ENCODE assay signal across 8 mouse cellular contexts in the genomic region with DNA sequence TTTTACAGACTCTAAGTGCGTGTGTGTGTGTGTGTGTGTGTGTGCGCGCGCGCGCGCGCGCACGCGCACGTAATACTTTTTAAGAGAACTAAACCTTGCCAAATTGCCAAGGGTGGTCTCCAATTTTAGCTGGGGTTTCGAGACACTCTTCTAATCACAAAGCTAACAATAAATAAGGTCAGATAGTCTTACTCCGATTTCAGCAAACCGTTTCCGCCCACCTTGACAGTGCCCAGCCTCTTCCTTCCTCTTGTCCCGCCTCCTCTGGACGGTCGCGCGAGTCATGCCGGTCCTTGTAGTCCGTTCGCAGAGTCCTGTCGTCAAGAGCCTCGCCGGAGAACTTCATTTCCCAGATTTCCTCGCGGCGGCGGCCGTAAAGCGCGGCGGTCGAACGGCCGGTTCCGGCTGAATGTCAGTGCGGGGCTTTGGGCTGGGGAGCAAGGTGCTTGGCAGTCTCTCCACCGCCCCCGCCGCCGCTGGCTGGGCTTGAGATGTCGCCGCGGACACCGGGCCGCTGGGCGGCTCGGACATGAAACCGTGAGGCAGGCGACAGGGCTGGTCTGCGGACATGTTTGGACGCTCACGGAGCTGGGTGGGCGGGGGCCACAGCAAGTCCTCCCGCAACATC. TPM values are rescaled to one million over a fixed set of nuclear protein-coding genes. Genes with fewer than 3 reads are reported as not detected.
DNase-seq lines count a peak whose midpoint lies in the region; ATAC-seq and TF ChIP-seq lines count a peak whose summit lies in the region.

A gene (plus strand): TSS at position 345 of the 628 bp plus-strand sequence.

- peak; percentile 59 to 69 for TF ChIP-seq POLR2A in MEL (IDR thresholded peaks at IDR 0.05; ENCODE audit: control insufficient read depth in 1 of 2, insufficient read depth in 1 of 2, low read depth in 1 of 2, low read length in 2 of 2, poor library complexity in 1 of 2)
- TF ChIP-seq POLR2A in cerebellum, adult 2 months (IDR thresholded peaks at IDR 0.05; ENCODE audit: borderline replicate concordance, insufficient read depth, low read length), result peak; percentile 67

- no peaks in the 10 kb centered on the region for H3K27me3 ChIP-seq in MEL (ENCODE audit: control insufficient read depth in 1 of 2, insufficient read depth in 2 of 2, low read length in 2 of 2)
- H3K27me3 ChIP-seq in cerebellum, adult 2 months (ENCODE audit: control insufficient read depth, insufficient read depth, low read length), result no peaks in the 10 kb centered on the region; the same call in 1 of the 2 replicates
- H3K27me3 ChIP-seq in forebrain, postnatal 0 days (ENCODE audit: insufficient read depth, low read length), result no peaks in the 10 kb centered on the region
- no peaks in the 10 kb centered on the region for H3K27me3 ChIP-seq in lung, embryonic 15.5 days

- no peak for TF ChIP-seq CTCF in MEL (IDR thresholded peaks at IDR 0.05 in 2 of 3, conservative IDR thresholded peaks at IDR 0.05 in 1 of 3; ENCODE audit: control insufficient read depth in 1 of 3, insufficient read depth in 1 of 3, low read depth in 2 of 3, low read length in 3 of 3, poor library complexity in 1 of 3, severe bottlenecking in 1 of 3)
- TF ChIP-seq CTCF in cerebellum, adult 2 months (IDR thresholded peaks at IDR 0.05; ENCODE audit: borderline replicate concordance, insufficient read depth, low read depth, low read length), result no peak
- no peak for TF ChIP-seq CTCF in forebrain, postnatal 0 days (IDR thresholded peaks at IDR 0.05; ENCODE audit: low read depth)

- H3K9me3 ChIP-seq in MEL (replicated peaks; ENCODE audit: insufficient read depth, low read length), result no peaks in the 10 kb centered on the region
- H3K9me3 ChIP-seq in forebrain, postnatal 0 days (ENCODE audit: low read length), result no peaks in the 10 kb centered on the region
- H3K9me3 ChIP-seq in lung, embryonic 15.5 days, result no peaks in the 10 kb centered on the region

- peak within 1 kb of the TSS; percentile 76 for H3K9ac ChIP-seq in MEL (ENCODE audit: control insufficient read depth, low read depth, low read length, poor library complexity, severe bottlenecking)
- peak within 1 kb of the TSS; percentile 79 for H3K9ac ChIP-seq in forebrain, postnatal 0 days
- H3K9ac ChIP-seq in lung, embryonic 15.5 days, result peak within 1 kb of the TSS; percentile 74

- H3K4me3 ChIP-seq in MEL (ENCODE audit: control insufficient read depth in 1 of 2, insufficient read depth in 1 of 2, low read depth in 2 of 2, low read length in 2 of 2), result peak within 1 kb of the TSS; percentile 83 to 85
- H3K4me3 ChIP-seq in cerebellum, adult 2 months (replicated peaks; ENCODE audit: insufficient read depth, low read depth, low read length), result peak within 1 kb of the TSS; percentile 90
- peak within 1 kb of the TSS; percentile 88 for H3K4me3 ChIP-seq in forebrain, postnatal 0 days (ENCODE audit: low read depth, low read length)
- H3K4me3 ChIP-seq in lung, embryonic 15.5 days, result peak within 1 kb of the TSS; percentile 81

- peak; percentile 93 for ATAC-seq in forebrain, postnatal 0 days
- peak; percentile 89 for ATAC-seq in lung, embryonic 15.5 days (ENCODE audit: borderline replicate concordance, extremely low read depth, low FRiP score, low TSS enrichment)

- under 1% methylated on average over 58 of the region's 58 CpGs for WGBS in cerebellum, adult 2 months
- WGBS in forebrain, postnatal 0 days, result 2% methylated on average over 58 of the region's 58 CpGs
- under 1% methylated on average over 58 of the region's 58 CpGs for WGBS in lung, embryonic 15.5 days

- peaks cover 7 to 23% of the 10 kb centered on the region in 2 experiments for H3K4me1 ChIP-seq in MEL (ENCODE audit: control insufficient read depth in 1 of 2, insufficient read depth in 2 of 2, low read length in 2 of 2)
- peaks cover 19% of the 10 kb centered on the region for H3K4me1 ChIP-seq in cerebellum, adult 2 months (ENCODE audit: control insufficient read depth, insufficient read depth, low read length)
- H3K4me1 ChIP-seq in forebrain, postnatal 0 days (ENCODE audit: insufficient read depth), result peaks cover 32% of the 10 kb centered on the region
- H3K4me1 ChIP-seq in lung, embryonic 15.5 days, result peaks cover 33% of the 10 kb centered on the region

- H3K79me2 ChIP-seq in MEL (ENCODE audit: control insufficient read depth, insufficient read depth, low read length, poor library complexity), result peaks cover 11% of the 10 kb centered on the region

- peak; percentile 97 for DNase-seq in MEL (ENCODE audit: low read depth, low spot score)
- DNase-seq in cerebellum, adult 2 months, result peak; percentile 97
- DNase-seq in forebrain, postnatal 0 days, result peak; percentile 96
- peak; percentile 97 for DNase-seq in heart, postnatal 4 days
- DNase-seq in layer of hippocampus, adult 8-10 months (ENCODE audit: low spot score in 2 of 2), result peak; percentile 96 to 97
- DNase-seq in ovary, adult 18-20 months (ENCODE audit: low spot score), result peak; percentile 94
- peak; percentile 97 for DNase-seq in thymus, postnatal 0 days (ENCODE audit: low spot score)

- peak within 1 kb of the TSS; percentile 71 for H3K27ac ChIP-seq in MEL (ENCODE audit: control insufficient read depth, low read depth, low read length)
- peak within 1 kb of the TSS; percentile 57; the same call in 1 of the 2 replicates for H3K27ac ChIP-seq in cerebellum, adult 2 months (ENCODE audit: insufficient read depth, low read length)
- no peak within 1 kb of the TSS for H3K27ac ChIP-seq in forebrain, postnatal 0 days (ENCODE audit: low read depth, low read length)
- peak within 1 kb of the TSS; percentile 62 for H3K27ac ChIP-seq in lung, embryonic 15.5 days

- TF ChIP-seq RAD21 in MEL (IDR thresholded peaks at IDR 0.05; ENCODE audit: low read depth, low read length), result no peak

- peak within 1 kb of the TSS; percentile 76 for H3K4me2 ChIP-seq in forebrain, postnatal 0 days (ENCODE audit: low read depth)
- H3K4me2 ChIP-seq in lung, embryonic 15.5 days, result peak within 1 kb of the TSS; percentile 81

- TF ChIP-seq EP300 in MEL (IDR thresholded peaks at IDR 0.05; ENCODE audit: low read depth in 1 of 2, low read length in 2 of 2), result peak in 1 of 2 experiments; percentile 23; a peak in 1 of 4 replicates

- peaks cover 0 to 10% of the 10 kb centered on the region in 2 experiments; a peak in 1 of 4 replicates for H3K36me3 ChIP-seq in MEL (ENCODE audit: control insufficient read depth in 1 of 2, insufficient read depth in 2 of 2, low read length in 2 of 2)
- H3K36me3 ChIP-seq in forebrain, postnatal 0 days (ENCODE audit: insufficient read depth), result no peaks in the 10 kb centered on the region
- H3K36me3 ChIP-seq in lung, embryonic 15.5 days, result no peaks in the 10 kb centered on the region

TF ChIP-seq in MEL, 35 proteins besides CTCF, POLR2A, EP300 and RAD21 (continues in another document):
- TF ChIP-seq POLR2AphosphoS2 (IDR thresholded peaks at IDR 0.05; ENCODE audit: low read length), result peak; percentile 75; the same call in 1 of the 2 replicates
- peak; percentile 67; the same call in 1 of the 2 replicates for TF ChIP-seq TBP (IDR thresholded peaks at IDR 0.05; ENCODE audit: low read depth, low read length)
- TF ChIP-seq NRF1 (IDR thresholded peaks at IDR 0.05; ENCODE audit: insufficient read depth, low read depth, low read length, poor library complexity, severe bottlenecking), result peak; percentile 62
- TF ChIP-seq USF1 (IDR thresholded peaks at IDR 0.05; ENCODE audit: low read depth, low read length), result no peak
- TF ChIP-seq MYB (IDR thresholded peaks at IDR 0.05; ENCODE audit: low read depth, low read length), result peak; percentile 64; the same call in 1 of the 2 replicates
- no peak for TF ChIP-seq GATA1 (IDR thresholded peaks at IDR 0.05; ENCODE audit: low read depth, low read length)
- TF ChIP-seq TCF12 (IDR thresholded peaks at IDR 0.05; ENCODE audit: low read depth, low read length), result peak; percentile 62
- TF ChIP-seq MAZ (IDR thresholded peaks at IDR 0.05; ENCODE audit: low read depth, low read length), result peak; percentile 67; the same call in 1 of the 2 replicates
- TF ChIP-seq SMC3 (IDR thresholded peaks at IDR 0.05; ENCODE audit: low read depth, low read length), result no peak
- TF ChIP-seq NELFE (IDR thresholded peaks at IDR 0.05; ENCODE audit: low read depth, low read length), result peak; percentile 62
- peak; percentile 98 for TF ChIP-seq SIN3A (IDR thresholded peaks at IDR 0.05; ENCODE audit: low read length)
- TF ChIP-seq MAFK (IDR thresholded peaks at IDR 0.05; ENCODE audit: borderline replicate concordance, low read depth, low read length), result no peak
- TF ChIP-seq CHD1 (IDR thresholded peaks at IDR 0.05; ENCODE audit: low read depth, low read length), result no peak
- TF ChIP-seq KAT2A (conservative IDR thresholded peaks at IDR 0.05; ENCODE audit: low read depth, low read length), result peak; percentile 99
- TF ChIP-seq POLR2AphosphoS5 (IDR thresholded peaks at IDR 0.05; ENCODE audit: borderline replicate concordance, low read depth, low read length), result no peak
- no peak for TF ChIP-seq ZKSCAN1 (IDR thresholded peaks at IDR 0.05; ENCODE audit: low read depth, low read length)
- TF ChIP-seq ZC3H11A (IDR thresholded peaks at IDR 0.05; ENCODE audit: low read depth, low read length), result no peak
- TF ChIP-seq CHD2 (IDR thresholded peaks at IDR 0.05; ENCODE audit: low read length), result no peak
- no peak for TF ChIP-seq USF2 (IDR thresholded peaks at IDR 0.05; ENCODE audit: borderline replicate concordance in 1 of 2, insufficient read depth in 1 of 2, low read depth in 1 of 2, low read length in 2 of 2)
- no peak; the same call in 1 of the 2 replicates for TF ChIP-seq MYC (IDR thresholded peaks at IDR 0.05; ENCODE audit: low read depth, low read length)
- TF ChIP-seq ZMIZ1 (IDR thresholded peaks at IDR 0.05; ENCODE audit: low read depth, low read length), result peak; percentile 64; the same call in 1 of the 2 replicates
- no peak for TF ChIP-seq JUND (IDR thresholded peaks at IDR 0.05; ENCODE audit: low read depth, low read length)
- no peak for TF ChIP-seq MEF2A (IDR thresholded peaks at IDR 0.05; ENCODE audit: extremely low read depth, insufficient replicate concordance, low read depth, low read length, poor library complexity, severe bottlenecking)
- TF ChIP-seq ZNF384 (IDR thresholded peaks at IDR 0.05; ENCODE audit: low read depth, low read length), result no peak

RNA-seq across cellular contexts. Expression of the gene that starts here (rescaled TPM):
- 10.4 TPM in 2 replicates for total RNA-seq in MEL (2012; rRNA removed)
- polyA plus RNA-seq in MEL (2012; ENCODE audit: insufficient read depth in 1 of 2, insufficient read length in 2 of 2, low read depth in 1 of 2, low replicate concordance in 2 of 2, missing spikeins in 1 of 2), result 10 to 100 TPM; 22.1 to 49.3 TPM
- 48.7 and 51.2 TPM in 2 replicates for polyA plus RNA-seq in cerebellum, adult 2 months (2012; rRNA removed)
- 43.5 and 52.3 TPM in 2 replicates for total RNA-seq in forebrain, postnatal 0 days (2014; rRNA removed)
- polyA plus RNA-seq in forebrain, postnatal 0 days (2015; fragmentation: Nextera tagmentation; extraction: Ambion mirVana), result 47.6 and 65.8 TPM in 2 replicates
- total RNA-seq in heart, postnatal 4 days (2021), result 10 to 100 TPM; 40.5 to 42.2 TPM
- 10 to 100 TPM; 85.2 to 99.0 (median 92.5) TPM for total RNA-seq in layer of hippocampus, adult 8-10 months (2022)
- polyA plus RNA-seq in lung, embryonic 15.5 days (2015; fragmentation: Nextera tagmentation; extraction: Ambion mirVana), result 27.7 and 29.3 TPM in 2 replicates
- polyA plus RNA-seq in thymus, postnatal 0 days (2015; fragmentation: Nextera tagmentation; extraction: Ambion mirVana), result 38.5 and 50.7 TPM in 2 replicates
